Mouse (Mus musculus): ENCODE measurements around the gene 1700037C18Rik. TPM values are rescaled to one million over a fixed set of nuclear protein-coding genes. Genes with fewer than 3 reads are reported as not detected.
"Not testable (repeated sequence)": the region's sequence is repeated elsewhere in the genome, so short reads cannot be mapped to it uniquely, and the experiment has no call there.

1700037C18Rik gene
- polyA plus RNA-seq, 1 experiment: 8.9 TPM

DNA sequence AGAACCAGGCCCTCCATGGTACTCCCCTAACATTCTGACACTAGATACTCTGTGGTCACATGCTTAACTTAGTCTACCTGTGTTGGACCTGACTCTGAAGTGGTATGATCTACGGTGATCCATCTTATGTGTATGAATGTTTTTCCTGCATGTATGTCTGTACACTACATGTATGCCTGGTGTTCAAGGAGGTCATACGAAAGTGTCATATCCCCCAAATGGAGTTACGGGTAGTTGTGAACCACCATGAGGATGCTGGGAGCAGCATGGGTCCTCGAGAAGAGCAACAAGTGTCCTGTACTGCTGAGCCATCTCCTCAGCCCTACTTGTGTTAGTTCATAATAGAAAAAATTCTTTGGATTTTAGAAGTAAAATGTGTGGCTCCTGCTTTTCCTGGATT, 32.1 kb downstream of the 1700037C18Rik start:
- DNase-seq (ENCODE audit: extremely low spot score in 1 of 2, low spot score in 1 of 2): no peak

DNA sequence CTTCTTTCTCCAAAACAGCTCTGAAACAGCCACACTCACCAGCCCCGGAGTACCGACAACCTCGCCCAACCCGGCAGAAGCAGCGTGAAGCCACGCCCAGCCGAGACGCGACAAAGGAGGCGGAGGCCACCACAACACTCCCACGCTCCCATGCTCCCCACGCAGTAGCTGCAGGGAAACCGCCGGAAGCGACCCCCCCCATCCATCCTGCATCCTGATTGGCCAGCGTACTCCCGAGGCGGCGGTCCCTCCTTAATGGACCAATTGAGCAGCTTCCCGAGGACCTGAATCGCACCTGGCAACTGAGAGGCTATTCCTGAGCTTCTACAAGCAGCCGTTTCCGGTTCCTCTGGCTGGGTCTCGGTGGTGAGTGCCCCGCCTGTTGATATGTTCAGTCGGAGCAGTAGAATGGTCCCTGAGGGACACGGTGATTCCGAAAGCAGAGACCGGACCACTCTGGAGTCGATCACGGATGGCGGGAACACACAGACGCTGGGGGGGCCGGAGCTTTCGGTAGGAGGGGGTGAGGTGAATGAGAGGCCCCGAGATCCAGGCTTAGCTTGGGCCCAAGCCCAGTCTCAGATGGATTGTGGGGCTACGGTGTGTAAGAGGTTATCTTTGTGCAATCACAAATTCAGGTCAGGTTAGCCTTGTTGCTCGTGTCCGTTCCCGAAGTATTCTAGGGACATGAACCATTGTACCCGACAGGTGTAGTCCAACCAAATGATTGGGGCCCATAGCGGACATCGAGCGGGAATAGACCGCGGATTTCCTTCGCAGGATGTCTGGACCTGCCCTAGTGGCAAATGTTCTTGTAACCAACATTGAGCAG, 36.1 kb downstream of the 1700037C18Rik start, which contains the start of gene Naa60:
Gene Naa60 (plus strand): TSS at position 160 of the 832 bp plus-strand sequence.
- peak; percentile 80 to 89 for DNase-seq (ENCODE audit: extremely low spot score in 1 of 2, low spot score in 1 of 2)

DNA sequence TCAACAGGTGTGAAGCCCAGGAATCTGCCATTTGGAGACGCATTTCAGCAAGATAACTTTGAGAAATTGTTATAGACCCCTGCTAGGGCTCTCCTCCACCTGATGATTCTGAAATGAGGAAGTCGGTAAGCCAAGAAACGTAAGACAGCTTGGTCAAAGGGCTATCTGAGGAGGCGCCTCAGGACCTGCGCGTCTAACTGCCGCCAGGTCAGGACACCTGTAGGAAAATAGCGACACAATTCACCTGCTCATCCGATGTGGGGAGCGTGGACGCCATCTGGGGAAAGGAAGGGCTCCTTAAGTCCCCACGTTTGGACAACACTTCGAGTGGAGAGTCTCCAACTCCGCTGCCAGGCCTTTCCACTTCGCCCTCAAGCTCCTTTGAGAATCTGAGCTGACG, 36.7 kb downstream of the 1700037C18Rik start:
- no peak for DNase-seq (ENCODE audit: extremely low spot score in 1 of 2, low spot score in 1 of 2)

DNA sequence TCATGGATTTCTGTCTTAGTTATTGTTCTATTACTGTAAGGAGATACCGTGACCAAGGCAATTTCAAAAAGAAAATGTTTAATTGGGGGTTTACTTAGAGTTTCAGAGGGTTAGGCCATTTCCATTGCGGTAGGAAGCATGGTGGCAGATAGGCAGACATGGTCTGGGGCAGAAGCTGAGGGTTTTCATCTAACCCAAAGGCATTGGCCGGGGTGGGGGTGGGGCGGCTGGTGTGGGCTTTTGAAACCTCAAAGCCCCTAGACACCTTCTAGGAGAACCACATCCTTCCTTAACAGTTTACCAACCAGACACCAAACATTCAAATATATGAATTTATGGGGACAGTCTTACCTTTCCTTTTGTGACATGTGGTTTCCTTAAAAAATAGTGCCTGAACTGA, 49.2 kb downstream of the 1700037C18Rik start:
- no peak for DNase-seq (ENCODE audit: extremely low spot score in 1 of 2, low spot score in 1 of 2)

DNA sequence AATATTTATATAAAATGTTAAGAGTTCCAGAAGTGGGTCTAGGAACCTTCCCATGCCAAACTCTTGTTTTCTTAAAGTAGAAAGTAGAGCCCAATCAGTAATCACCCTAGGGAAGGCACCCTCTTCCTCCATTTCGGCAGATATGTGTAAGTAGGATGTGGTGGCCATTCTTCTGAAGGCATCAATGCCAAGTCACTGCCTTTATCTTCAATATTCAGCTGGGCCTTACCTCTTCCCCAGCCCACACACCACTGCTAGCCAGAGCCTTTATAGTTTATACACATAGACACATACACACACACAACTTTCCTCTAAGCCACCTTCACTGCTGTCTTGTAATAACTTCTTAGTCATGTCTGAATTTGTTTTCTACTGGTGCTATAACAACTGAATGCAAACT, 52.7 kb downstream of the 1700037C18Rik start:
- no peak for DNase-seq (ENCODE audit: extremely low spot score in 1 of 2, low spot score in 1 of 2)

DNA sequence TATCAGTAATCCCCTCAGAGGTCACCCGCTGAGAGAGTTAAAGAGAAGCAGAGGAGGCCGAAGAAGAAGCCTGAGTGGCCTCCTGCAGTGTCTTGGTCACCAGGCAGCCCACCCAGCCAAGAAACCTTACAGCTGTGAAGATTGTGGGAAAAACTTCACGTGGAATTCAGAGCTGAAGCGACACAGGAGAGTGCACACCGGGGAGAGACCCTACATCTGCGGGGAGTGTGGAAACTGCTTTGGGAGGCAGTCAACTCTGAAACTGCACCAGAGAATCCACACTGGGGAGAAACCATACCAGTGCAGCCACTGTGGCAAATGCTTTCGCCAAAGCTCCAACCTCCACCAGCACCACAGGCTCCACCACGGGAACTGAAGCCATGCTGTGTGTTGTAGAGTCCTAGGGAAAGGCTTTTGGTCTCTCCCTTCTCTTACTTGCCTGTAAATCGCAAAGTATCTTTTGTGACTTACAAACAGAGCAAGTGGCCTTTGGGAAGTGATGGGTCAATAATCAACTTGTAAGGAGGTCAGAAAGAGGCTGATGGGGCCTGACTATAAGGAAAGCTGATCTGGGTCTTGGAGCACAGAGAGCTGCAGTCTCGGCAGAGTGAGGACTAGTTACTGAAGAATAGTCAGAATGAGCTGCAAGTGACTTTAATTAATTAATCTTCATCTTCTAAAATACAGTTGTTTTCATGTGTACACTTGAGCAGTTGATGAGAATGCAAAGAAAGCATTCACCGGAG, 53.9 kb downstream of the 1700037C18Rik start:
- DNase-seq (ENCODE audit: extremely low spot score in 1 of 2, low spot score in 1 of 2): no peak

DNA sequence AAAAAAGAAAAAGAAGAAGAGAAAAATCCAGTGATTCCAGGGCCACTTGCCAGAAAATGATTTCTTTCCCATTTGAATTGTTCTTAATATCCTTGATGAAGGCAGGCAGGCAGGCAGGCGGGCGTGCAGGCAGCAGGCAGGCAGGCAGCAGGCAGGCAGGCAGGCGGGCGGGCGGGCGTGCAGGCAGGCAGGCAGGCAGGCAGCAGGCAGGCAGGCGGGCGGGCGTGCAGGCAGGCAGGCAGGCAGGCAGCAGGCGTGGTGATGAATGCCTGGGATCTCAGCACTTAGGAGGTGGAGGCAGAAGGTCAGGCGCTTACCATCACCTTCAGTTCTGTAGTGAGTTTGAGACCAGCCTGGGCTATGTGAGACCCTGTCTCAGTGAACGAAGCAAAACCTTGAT, 55.9 kb downstream of the 1700037C18Rik start:
- DNase-seq (ENCODE audit: extremely low spot score in 1 of 2, low spot score in 1 of 2): no peak

DNA sequence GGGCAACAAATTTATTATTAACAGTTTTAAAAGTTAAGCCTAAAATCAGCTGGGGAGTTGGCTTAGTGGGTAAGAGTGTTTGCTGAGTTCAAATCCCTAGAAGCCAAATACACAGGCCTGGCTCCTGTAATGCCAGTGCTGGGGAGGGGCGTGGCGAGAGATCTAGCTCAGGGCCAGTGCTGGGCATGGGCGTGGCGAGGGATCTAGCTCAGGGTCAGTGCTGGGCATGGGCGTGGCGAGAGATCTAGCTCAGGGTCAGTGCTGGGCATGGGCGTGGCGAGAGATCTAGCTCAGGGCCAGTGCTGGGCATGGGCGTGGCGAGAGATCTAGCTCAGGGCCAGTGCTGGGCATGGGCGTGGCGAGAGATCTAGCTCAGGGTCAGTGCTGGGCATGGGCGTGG, 57.2 kb downstream of the 1700037C18Rik start:
- DNase-seq (ENCODE audit: extremely low spot score in 1 of 2, low spot score in 1 of 2): not testable (repeated sequence)

DNA sequence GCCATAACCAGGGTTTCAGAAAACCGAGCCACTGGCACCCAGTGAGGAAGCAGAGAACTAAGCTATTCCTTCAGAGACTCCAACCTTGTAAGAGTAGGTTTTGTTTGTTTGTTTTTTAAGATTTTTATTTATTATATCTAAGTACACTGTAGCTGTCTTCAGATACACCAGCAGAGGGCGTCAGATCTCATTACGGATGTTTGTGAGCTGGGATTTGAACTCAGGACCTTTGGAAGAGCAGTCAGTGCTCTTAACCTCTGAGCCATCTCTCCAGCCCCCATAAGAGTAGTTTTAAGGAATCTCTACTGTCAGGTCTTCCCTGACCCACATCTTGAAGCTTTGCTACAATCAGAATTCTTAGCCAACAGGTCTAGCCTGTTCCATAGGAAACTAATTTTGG, 60.1 kb downstream of the 1700037C18Rik start:
- DNase-seq (ENCODE audit: extremely low spot score in 1 of 2, low spot score in 1 of 2): no peak

DNA sequence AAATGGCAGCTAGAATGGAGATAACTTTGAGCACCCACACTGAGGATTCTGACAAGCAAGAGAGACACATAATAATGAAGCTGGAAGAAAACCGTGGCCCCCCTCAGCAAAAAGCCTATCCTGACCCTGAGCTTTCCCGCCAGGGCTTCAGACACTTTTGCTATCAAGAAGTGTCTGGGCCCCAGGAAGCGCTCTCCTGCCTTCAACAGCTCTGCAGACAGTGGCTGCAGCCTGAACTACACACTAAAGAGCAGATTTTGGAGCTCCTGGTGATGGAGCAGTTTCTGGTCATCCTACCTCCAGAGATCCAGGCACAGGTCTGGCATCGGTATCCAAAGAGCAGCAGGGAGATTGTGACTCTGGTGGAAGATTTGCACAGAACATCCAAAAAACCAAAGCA, 60.6 kb downstream of the 1700037C18Rik start:
- DNase-seq (ENCODE audit: extremely low spot score in 1 of 2, low spot score in 1 of 2): no peak

DNA sequence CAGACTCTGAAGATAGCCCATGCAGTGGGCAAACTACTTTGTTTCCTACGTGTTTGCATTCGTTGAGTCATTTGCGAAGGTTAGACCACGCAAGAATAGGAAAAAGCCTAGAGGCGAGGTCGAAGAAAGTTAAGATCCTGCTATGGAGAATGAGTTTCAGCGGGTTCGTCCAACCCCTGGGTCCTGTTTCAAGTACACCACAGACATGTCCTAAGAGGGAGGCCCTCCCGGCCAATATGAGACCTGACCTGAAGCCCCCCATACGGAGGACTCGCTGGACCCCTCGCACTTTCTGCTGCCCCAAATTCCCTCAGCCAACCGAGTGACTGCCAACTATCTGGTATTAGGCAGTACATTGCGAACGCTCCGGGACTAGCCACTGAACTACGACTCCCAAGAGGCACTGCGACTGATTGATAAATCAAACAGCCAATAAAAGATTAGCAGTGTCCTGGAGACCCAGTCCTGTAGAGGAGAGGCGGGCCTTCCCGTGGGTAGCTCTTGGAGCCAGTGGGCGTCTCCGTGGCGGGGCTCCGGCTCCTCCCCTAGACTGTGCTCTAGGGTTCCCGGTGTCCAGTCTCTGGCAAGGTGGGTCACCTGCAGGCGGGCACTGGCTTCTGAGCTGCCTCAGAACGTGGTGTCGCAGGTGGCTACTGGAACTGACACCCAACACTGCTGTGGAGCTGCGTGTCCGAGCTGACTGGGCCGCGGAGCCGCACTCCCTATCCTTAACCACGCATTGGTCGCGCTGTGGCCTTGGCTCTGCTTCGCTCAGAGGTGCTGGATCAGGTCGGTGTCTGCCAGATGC, 61.6 kb downstream of the 1700037C18Rik start, which contains the start of gene Zfp174:
Gene Zfp174 (plus strand): TSS at position 558 of the 808 bp plus-strand sequence.
- peak; percentile 97 for DNase-seq (ENCODE audit: extremely low spot score in 1 of 2, low spot score in 1 of 2)

Other genes starting within 250 kb of the 1700037C18Rik start
- not detected in 2 replicates for gene Mefv, start 190.6 kb downstream of the 1700037C18Rik start, polyA plus RNA-seq (2012; rRNA removed)
- 17.0 and 18.0 TPM in 2 replicates for gene Zfp263, start 164.6 kb downstream of the 1700037C18Rik start, polyA plus RNA-seq (2012; rRNA removed)
- gene Olfr15, start 77.8 kb downstream of the 1700037C18Rik start, polyA plus RNA-seq (2012; rRNA removed): 0.11 TPM in 1 of 2 replicates, not detected in the other
- 2.9 and 3.4 TPM in 2 replicates for gene Zfp174, start 61.4 kb downstream of the 1700037C18Rik start, polyA plus RNA-seq (2012; rRNA removed)
- 114 and 116 TPM in 2 replicates for gene Naa60, start 36.3 kb downstream of the 1700037C18Rik start, polyA plus RNA-seq (2012; rRNA removed)
- gene Zfp597, start 24.1 kb downstream of the 1700037C18Rik start, polyA plus RNA-seq (2012; rRNA removed): 10.4 and 11.4 TPM in 2 replicates
- gene Gm20695, start 24.0 kb downstream of the 1700037C18Rik start, polyA plus RNA-seq (2012; rRNA removed): 0.44 and 0.76 TPM in 2 replicates
- gene Cluap1, start 112 bp upstream of the 1700037C18Rik start, polyA plus RNA-seq (2012; rRNA removed): 28.1 and 32.0 TPM in 2 replicates
- 2.5 and 2.6 TPM in 2 replicates for gene Nlrc3, start 67.9 kb upstream of the 1700037C18Rik start, polyA plus RNA-seq (2012; rRNA removed)
- gene Slx4, start 95.1 kb upstream of the 1700037C18Rik start, polyA plus RNA-seq (2012; rRNA removed): 32.6 and 33.8 TPM in 2 replicates
- 0.29 and 0.42 TPM in 2 replicates for gene Dnase1, start 128.3 kb upstream of the 1700037C18Rik start, polyA plus RNA-seq (2012; rRNA removed)
- gene Trap1, start 169.1 kb upstream of the 1700037C18Rik start, polyA plus RNA-seq (2012; rRNA removed): 73.3 and 76.6 TPM in 2 replicates

Data from frontal cortex, adult 2 months (tissue).